Mouse (Mus musculus): ENCODE measurements around the gene Exo5.

Gene Exo5

GRCm38 (mm10) chr4:120905644-120906043 is 19.2 kb downstream of the Exo5 start:
- in situ Hi-C loops (cut with MseI, MboI) = no loop called here

GRCm38 (mm10) chr4:120904533-120904932 is 20.3 kb downstream of the Exo5 start:
- in situ Hi-C loops (cut with MseI, MboI) = no loop called here

DNA sequence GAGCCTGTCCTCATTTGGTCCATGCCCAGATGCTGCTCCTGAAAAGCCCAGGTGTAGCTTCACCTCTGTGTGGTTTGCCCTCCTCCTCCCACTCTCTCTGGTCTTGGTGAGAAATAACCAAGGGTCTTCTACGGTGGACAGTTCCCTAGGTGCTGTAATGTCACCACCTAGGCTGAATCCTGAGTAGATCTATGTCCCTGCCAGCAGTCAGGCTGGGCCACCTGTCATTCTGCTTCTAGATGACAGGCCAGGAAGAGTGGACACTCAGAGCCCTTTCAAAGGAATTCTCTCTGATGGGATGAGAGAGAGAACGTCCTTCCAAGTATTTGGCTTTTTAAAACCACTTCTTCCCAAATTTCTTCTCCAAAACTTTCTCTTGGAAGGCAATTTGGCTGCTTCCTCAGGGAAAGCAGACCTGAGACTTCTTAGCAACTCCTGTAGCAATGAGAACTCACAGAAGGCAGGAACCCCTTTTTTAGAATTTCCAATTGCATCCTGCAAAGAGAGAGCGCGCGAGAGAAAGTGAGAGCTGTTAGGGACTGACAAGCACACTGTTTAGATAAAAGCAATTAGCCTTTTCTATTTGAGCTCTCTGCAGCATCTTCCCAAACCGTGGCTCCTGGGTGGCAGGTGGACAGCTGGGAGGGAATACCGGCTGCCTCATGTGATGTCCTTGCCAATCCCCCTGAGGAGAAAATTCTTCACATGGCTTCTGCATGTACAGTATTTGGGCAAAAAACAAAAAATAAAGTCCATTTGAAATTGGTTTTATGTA is 28.8 kb downstream of the Exo5 start:
- in situ Hi-C loops (cut with MseI, MboI) = loop anchor here in 1 of 2 experiments (10.0 kb wide), 1 partner anchor 311 kb away; the partner anchor contains the start of gene Gm8439

- in situ Hi-C loops (cut with MseI, MboI) = loop anchor here in 1 of 2 experiments (10.0 kb wide), 1 partner anchor 310 kb away; the partner anchor contains the start of gene Gm8439
These were observed 29.6 kb downstream of the Exo5 start for GRCm38 (mm10) chr4:120895226-120895625.

GRCm38 (mm10) chr4:120894584-120894983 is 30.2 kb downstream of the Exo5 start:
- in situ Hi-C loops (cut with MseI, MboI) = loop anchor here (5.0 to 10.0 kb wide), 2 partner anchors 42 to 310 kb away; partner anchors contain the start of genes Rims3 (in 2 of the 2) and Gm8439 (in 1 of the 2)

DNA sequence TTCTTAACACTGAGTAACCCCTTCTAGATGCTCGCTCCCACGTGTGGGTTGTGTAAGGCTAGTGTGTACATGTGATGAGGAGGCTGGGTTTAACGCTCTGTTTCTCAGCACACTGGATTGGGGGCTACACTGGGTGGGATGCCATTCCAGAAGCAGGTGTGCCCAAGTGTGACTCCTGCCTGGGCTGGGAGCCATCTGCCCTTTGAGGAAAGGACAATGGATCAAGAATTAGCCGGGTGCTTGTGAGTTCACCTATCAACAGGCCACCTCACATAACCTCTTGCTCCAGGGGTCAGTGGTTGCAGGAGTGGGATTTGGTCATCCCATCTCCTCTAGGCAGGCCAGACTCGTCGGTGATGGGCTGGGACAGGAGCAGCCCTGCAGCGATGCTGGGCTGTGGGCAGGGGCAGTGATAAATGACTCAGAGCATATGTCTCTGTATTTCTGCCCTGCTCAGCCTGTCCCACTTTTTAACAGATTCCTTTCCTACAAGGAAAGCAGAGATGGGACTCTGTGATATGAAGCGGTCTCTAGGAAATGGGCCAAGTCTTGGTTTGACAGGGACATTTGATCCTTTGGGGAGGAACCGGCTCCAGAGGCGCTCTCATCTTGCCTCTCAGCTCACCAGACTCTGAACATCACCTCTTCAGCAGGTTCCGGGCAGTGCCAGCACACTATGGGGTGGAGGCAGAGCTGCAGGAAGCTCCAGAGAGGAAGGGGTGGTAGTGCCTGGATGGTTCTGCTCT is 31.0 kb downstream of the Exo5 start:
- in situ Hi-C loops (cut with MseI, MboI) = loop anchor here (5.0 to 10.0 kb wide), 2 partner anchors 42 to 309 kb away; partner anchors contain the start of genes Rims3 (in 2 of the 2) and Gm8439 (in 1 of the 2)

- in situ Hi-C loops (cut with MseI, MboI) = loop anchor here (5.0 to 10.0 kb wide), 2 partner anchors 40 to 308 kb away; partner anchors contain the start of genes Rims3 (in 2 of the 2) and Gm8439 (in 1 of the 2)
These were observed 32.3 kb downstream of the Exo5 start for GRCm38 (mm10) chr4:120892516-120892915.

- in situ Hi-C loops (cut with MseI, MboI) = loop anchor here (5.0 to 10.0 kb wide), 2 partner anchors 40 to 307 kb away; partner anchors contain the start of genes Rims3 (in 2 of the 2) and Gm8439 (in 1 of the 2)
These were observed 32.9 kb downstream of the Exo5 start for GRCm38 (mm10) chr4:120891960-120892359.

DNA sequence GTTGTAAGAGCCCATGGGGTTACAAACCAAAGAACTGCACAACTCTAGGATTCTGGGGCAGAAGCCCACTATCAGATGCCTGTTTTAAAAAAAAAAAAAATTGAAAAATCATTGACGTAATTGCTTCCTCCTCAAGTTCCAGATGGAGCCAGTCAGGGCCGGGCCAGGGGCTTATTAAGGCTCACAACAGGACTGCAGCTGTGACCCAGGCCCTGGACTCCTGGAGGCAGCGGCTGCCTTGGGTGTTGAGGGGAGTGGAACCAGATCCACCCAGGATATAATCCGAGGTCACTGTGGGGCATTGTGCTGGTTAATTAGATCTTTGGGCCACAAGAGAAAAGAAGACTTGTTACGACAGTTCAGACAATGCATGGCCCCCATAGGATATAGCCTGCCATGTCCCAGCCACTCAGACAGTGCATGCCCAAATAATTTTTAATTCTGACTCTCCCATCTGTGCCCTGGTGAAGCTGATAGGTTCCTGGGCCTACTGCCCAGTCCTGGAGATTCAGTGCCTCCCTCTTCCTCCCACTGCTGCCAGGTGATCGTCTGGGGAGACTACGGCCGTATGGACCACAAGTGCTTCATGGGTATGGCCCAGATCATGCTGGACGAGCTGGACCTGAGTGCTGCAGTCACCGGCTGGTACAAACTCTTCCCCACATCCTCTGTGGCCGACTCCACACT is 33.9 kb downstream of the Exo5 start:
- in situ Hi-C loops (cut with MseI, MboI) = loop anchor here (5.0 to 10.0 kb wide), 2 partner anchors 39 to 306 kb away; partner anchors contain the start of genes Rims3 (in 2 of the 2) and Gm8439 (in 1 of the 2)

DNA sequence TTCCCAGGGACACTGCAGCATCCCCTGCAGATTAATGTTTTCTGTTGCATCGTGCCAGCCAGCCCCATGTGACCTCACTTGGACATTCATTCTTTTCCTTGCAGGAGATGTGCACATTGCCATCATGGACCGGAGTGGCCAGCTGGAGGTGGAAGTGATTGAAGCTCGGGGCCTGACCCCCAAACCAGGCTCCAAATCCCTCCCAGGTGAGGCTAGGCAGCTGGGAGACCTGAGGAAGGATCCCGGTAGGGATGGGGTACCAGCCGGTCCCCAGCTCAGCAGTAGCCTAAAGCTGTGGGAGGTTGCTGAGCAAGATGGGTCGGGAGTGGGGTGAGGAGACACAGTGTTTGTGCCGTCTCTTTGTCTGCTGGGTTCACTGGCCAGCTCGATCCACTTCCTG is 35.9 kb downstream of the Exo5 start:
- in situ Hi-C loops (cut with MseI, MboI) = no loop called here

DNA sequence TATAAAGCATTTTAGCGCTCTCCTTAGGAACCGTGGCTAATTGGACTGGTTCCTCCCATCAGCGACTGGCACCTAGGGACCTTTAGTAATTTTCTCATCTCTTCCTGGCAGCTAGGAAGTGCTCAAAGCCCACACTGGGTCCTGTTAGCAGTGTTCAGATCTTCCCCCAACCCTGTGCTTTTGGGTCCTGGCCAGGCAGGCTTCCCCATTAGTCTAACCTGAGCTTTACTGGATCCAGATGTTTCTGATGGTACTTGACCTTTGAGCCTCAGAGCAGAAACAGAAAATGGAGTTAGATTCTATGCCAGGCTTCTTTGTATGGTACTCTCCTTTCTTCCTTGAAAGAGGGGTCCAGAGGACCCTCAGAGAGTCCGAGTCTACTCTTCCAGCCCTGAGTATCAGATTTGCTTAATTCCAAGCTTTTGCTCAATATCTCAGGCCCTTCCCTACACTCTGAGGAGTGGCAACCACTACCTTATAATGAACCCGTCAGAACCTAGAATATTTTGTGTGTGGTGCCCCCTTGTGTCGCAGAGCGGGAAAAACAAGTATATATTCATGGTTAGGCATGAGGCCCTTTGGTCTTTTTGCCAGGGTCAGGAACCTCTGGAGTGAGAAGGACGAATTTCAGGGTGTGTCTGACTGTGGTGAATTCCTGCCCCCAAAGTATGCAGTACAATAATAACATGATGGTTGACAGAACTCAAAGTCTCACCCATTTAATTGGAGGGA is 37.3 kb downstream of the Exo5 start:
- in situ Hi-C loops (cut with MseI, MboI) = no loop called here

- in situ Hi-C loops (cut with MseI, MboI) = no loop called here
These were observed 38.0 kb downstream of the Exo5 start for GRCm38 (mm10) chr4:120886811-120887210.

DNA sequence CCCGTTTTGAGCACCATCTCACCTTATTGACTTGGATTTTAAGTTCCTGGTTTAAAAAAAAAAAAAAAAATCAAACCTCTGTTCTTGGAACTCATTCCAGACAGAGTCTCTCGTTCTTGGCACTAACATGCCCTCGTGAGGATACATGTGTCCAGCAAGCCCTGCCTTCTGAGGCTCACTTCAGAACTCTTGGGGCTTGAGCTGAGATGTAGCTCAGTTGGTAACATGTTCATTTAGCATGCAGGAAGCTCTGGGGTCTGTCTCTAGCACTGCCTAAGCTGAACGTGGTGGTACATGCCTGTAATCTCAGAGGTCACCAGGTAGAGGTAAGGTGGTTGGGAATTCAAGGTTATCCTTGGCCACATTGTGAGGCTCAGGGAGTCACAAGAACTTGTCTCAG is 38.7 kb downstream of the Exo5 start:
- in situ Hi-C loops (cut with MseI, MboI) = no loop called here

GRCm38 (mm10) chr4:120885208-120886120 is 39.4 kb downstream of the Exo5 start:
- in situ Hi-C loops (cut with MseI, MboI) = no loop called here

GRCm38 (mm10) chr4:120882002-120882625 is 42.7 kb downstream of the Exo5 start:
- in situ Hi-C loops (cut with MseI, MboI) = no loop called here

DNA sequence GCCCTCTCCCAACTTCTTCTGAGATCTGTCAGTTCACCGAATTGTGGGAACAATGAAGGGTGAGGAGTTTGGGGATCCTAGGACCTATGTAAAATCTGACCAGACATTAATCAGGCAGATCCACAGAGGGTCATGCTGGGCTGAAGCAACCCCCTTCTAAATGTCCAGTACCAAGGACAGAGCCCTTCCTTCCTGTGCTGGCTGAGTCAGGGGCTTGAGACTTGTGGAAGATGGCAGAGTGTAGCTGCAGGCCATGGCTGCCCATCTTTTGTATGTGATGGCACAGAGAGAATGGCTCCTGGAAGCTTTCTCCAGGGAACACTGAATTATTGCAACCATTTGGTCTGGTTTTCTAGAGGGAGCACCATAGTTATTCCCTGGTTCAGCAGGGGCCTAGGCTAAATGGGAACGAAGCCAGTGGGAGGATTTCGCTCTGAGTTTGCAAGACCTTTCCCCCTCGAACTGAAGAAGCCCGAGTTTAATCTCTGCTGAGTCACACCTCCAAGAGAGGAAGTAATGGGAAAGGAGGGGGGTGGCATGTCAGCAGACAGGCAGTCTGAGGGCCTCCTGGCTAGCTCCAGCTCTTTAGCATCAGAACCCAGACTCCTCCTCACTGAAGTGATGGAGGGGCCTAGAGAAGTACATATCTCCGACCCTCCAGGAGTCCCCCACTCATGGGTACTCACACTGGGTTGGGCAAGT is 43.9 kb downstream of the Exo5 start:
- in situ Hi-C loops (cut with MseI, MboI) = no loop called here

GRCm38 (mm10) chr4:120879386-120879785 is 45.4 kb downstream of the Exo5 start:
- in situ Hi-C loops (cut with MseI, MboI) = no loop called here

DNA sequence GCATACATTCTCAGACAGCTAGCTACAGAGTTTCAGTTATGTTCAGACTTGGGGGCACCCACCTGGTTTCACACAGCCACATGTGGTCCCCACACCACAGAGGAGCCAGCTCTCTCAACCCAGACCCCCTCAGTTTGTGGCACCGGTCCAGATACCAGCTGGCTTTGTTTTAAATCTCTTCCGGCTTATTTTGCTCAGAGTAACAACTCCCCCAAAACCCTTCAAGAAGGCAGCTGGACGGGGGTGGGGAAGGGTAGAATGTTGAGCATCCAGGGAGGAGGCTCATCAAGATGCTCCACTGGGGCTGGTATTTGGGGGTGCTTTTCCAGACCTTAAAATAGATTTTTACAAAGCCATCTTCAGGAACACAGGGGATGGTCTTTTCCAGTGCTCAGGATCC is 46.1 kb downstream of the Exo5 start:
- in situ Hi-C loops (cut with MseI, MboI) = no loop called here

DNA sequence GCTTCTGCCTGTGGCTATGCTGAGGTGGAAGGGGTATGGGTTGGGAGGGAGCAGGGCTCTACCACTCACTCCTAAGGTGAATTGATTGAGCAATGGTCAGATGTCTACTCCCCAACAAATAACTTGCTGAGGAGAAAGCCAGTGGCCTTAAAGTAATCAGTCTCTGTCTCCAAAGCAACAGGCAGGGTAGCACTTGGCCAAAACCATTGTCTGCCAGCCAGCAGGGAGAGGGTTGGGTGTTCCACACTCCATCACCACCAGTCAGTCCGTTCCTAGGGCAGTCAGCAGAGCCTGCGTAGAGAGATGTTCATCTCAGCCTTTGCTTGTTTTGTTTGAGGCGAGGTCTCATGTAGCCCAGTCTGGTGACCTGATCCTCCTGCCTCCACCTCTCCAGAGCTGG is 48.9 kb downstream of the Exo5 start:
- in situ Hi-C loops (cut with MseI, MboI) = no loop called here
